Mouse (Mus musculus) 3134 (cell line): ENCODE results near the gene Ccnyl1.
A peak's percentile ranks its signal among the peaks of the same experiment; 100 is the strongest.

Experiments used
- DNase-seq: peaks from one replicate; pipeline ENCODE4 v3.0.0-alpha.2; 2011; ENCODE audit warnings: low spot score; ENCODE audit not compliant: insufficient read length; ENCODE audit errors: extremely low read depth

Gene Ccnyl1

DNA sequence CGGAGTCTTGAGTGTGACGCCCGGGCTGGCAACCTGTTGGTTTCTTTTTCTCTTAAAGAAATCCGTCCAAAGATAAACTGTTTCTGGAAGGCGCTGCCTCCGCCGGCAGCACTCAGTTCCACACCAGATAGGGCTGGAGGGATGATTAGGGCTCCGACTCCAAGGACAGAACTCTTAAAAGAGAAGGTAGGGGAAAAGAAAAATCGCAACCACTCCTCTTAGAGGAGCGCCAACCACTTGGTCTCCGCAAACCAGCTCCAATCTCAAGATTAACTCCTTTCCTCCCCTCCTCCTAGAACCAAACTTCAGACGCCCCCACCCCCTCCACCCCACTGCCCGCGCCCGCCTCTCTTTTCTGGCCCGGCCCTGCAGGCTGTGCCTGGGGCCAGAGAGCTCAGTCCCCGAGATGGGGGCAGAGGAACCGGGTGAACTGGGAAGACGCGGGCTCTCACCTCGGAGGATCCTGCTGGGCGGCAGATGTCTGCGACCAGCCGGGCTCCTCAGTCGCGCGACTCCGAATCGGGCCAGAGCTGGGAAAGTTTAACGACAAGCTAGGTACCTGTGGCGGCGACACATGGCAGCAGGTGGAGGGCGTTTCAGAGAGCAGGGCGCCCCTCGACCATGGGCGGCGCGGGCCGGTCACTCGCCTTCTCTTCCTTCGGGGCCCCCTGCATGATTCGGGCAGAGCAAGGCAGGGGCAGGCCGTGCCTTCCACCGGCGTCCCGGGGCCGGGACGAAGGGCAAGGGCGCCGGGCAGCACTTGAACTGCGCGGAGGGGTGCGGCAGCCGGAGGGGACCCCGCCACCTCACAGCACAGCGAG lies 46.6 kb downstream of the Ccnyl1 start:
- no peak for DNase-seq

DNA sequence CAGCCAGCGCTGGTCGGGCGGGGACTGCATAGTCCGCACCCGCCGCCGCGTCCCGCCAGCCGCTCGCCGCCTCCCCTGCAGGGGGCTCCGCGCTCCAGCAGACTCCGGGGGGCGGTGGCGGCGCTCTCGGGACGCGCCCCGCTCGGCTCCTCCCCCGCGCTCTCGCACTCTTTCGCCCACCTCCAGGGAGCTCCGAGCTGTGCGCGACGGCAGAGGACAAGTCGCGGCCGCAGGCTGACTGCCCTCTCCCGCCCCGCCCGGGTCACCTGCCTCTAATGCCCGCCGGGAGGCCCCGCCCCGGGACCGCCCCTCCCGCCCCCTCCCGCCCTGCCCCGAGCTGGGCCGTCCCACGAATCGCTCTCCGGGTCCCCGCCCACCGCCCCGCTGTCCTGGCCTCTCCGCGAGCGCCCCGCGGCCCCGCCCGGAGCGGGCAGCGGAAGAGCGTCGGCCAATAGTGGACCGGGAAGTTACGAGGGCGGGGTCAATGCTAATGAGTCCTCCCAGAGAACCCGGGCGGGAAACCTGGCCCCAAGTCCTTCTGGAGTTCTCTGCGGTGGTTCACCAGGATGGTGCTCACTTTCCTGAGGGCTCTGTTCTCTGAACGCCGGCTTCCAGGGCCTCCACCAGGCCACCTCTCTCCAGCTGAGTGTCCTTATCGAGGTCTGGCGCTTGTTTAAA lies 47.4 kb downstream of the Ccnyl1 start, which contains the start of gene Fzd5:
TSS of gene Fzd5 (minus strand) at position 250 of the 678 bp plus-strand sequence.
- DNase-seq = peak; percentile 94

- no peak for DNase-seq
Observed at GRCm38 (mm10) chr1:64738180-64738555, 47.9 kb downstream of the Ccnyl1 start.

GRCm38 (mm10) chr1:64738661-64739082 lies 48.4 kb downstream of the Ccnyl1 start:
- peak; percentile 57 for DNase-seq

GRCm38 (mm10) chr1:64742741-64743408 lies 52.6 kb downstream of the Ccnyl1 start:
- no peak for DNase-seq

DNA sequence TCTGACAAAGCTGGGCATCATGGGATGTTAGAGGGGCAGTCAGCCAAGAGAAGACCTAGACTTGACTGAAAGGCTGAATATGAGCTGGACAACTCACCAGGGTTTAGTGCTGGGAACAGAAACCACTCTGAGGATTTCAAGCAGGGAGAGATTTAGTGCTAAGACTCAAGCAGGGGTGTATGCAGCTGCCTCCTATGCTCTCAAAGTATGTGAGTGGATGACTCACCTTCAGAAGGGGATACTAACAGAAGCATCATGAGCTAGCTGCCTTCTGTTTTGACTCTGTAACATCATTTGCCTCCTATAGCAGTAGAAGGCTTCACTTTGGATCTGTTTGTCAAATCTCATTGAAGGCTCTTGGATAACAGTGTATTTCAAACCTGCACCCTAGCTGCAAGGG lies 54.4 kb downstream of the Ccnyl1 start:
- no peak for DNase-seq

GRCm38 (mm10) chr1:64753109-64753508 lies 62.9 kb downstream of the Ccnyl1 start:
- no peak for DNase-seq

DNA sequence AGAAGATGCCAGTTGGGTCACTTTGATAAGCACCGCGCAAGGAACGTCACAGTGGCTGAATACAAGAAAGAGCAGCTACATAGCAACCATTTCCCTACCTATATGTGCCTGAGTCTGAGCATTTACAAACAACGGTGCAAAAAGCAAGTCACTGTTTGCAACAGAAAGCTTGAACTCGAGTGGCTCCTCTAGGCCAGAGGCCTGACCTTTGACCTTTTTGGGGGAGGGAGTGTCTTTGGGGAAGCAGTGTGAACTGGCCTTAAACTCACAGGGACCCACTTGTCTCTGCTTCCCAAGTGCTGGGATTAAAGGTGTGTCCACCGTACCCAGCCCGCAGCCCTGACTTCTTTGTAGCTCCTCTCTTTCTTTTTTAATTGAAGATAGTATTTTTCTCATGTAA lies 63.4 kb downstream of the Ccnyl1 start:
- no peak for DNase-seq

DNA sequence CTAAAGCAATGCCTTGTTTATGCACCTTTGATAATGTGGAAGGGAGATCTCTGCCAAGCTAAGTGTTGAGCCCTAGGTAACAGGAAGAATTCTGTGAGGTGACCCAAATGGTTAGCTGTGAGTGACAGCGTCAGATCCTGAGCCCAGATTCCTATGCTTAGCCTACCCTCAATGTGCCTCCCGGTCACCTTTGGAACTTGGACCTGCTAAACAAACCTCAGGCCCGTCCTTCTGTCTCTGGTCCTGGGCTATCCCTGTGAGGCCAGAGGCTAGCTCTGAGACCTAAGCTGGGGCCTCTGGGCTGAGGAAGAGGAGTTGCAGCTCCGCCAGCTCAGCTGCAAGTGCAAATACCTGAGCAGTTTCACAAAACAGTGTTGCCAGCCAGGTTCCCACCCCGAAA lies 64.4 kb downstream of the Ccnyl1 start:
- DNase-seq = no peak

GRCm38 (mm10) chr1:64755971-64756639 lies 65.8 kb downstream of the Ccnyl1 start:
- peak; percentile 61 for DNase-seq

DNA sequence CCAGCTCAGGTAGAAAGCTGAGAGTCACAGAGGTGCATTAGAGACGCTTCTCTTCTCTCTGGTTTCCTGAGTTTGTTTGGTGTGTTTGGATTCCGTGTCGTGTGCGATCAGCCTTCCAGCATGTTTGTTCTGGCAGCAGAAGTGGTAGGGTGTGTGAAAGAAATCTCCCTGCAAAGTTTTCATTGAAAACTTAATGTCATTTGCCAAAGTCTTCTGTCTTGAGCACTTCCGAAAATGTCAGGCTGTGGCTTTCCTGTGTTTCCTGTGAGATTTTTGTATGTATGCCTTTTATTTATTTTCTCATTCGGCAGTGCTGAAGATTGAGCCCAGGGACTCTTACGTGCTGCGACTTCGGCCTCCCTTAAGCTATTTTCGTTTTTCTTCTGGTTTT lies 66.4 kb downstream of the Ccnyl1 start:
- DNase-seq = peak; percentile 22

- DNase-seq = peak; percentile 33
Observed at GRCm38 (mm10) chr1:64757254-64757653, 67.0 kb downstream of the Ccnyl1 start.

DNA sequence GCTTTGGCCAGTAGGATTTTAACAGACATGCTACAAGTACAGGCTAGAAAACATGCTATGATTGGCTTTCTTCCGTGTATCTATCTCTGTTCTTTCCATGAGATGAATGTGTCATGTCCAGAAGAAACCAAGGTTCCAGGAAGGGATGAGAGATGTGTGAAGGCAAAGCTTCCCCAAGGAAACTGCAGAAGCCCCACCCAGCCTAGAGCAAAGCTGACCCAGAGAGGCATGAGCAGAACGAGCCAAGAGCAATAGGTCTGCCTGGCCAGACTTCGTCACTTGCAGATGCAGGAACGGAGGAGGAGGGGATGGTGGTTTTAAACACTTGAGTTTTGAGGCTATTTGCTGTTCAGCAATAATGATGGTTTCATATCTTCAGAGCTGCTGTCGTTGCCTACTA lies 67.5 kb downstream of the Ccnyl1 start:
- no peak for DNase-seq

GRCm38 (mm10) chr1:64761646-64762045 lies 71.4 kb downstream of the Ccnyl1 start:
- DNase-seq = no peak

GRCm38 (mm10) chr1:64770169-64770568 lies 79.9 kb downstream of the Ccnyl1 start:
- no peak for DNase-seq

GRCm38 (mm10) chr1:64773305-64773704 lies 83.0 kb downstream of the Ccnyl1 start:
- no peak for DNase-seq
